Mouse (Mus musculus): ENCODE results near the gene S100a6.
A peak's percentile ranks its signal among the peaks of the same experiment; 100 is the strongest.

The S100a6 gene

DNA sequence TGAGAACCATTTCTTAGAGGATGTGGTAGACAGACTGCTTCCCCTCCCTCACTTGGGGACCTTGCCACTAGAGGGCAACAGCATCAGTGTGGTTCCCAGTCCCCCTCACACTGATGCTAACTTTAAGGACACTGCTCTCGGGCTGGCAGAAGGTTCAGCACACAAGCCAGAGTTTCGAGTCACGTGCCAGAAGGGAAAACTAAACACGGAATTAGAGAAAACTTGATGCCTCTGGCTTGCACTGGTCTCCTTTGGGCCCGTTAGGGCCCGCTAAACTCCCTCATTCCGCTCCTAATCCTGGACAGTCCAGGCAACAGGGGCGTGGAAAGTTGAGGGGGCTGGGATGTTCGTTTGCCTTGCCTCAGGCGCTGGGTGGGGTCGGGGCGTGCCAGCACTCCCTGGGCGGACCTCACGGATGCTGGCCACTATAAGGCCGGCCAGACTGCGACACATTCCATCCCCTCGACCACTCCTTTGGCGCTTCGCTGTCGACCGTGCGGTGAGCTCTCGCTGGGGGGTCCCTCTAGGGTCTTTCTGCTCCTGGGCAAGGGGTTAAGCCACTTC is at the start of gene S100a6:
Gene S100a6 (plus strand): TSS at position 155 of the 564 bp plus-strand sequence.
- DNase-seq: peak; percentile 72 to 77

DNA sequence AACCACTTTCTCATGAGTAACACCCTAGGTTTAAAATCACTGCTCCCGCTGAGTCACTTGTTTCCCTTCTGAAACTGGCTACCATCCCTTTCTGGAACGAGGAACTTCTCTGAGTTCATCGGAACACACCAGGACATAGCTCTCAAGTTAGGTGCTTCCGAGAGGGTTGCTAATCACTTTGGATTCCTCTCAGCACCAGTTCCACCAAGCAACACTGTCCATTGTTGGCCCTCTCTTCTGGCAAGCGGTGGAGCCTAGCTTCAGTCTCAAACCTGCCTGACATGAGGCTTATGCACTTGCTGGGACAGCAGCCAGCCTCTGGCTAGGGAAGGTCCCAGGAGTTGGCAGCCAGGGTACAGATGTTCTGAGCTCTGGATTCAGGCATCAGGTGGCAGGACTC is 38.0 kb upstream of the S100a6 start:
- peak in 1 of 2 experiments; percentile 25 for DNase-seq

DNA sequence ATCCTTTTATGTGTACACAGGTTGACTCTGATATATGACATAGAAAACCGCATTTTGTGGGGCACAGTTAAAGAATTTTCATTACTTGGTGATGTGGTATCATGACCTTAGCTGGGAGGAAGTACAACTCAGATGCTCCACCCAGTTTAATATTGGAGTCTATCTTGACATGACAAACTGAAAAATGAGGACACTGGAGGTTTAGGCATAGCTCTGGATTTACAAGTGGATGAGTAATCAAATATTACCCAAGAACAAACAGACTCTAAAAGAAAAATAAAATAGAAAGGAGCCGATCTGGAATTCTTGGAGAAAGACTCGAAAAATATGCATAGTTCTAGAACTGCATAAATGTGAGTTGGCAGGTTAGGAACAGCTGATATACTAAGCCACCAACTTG is 37.4 kb upstream of the S100a6 start:
- no peak for DNase-seq

DNA sequence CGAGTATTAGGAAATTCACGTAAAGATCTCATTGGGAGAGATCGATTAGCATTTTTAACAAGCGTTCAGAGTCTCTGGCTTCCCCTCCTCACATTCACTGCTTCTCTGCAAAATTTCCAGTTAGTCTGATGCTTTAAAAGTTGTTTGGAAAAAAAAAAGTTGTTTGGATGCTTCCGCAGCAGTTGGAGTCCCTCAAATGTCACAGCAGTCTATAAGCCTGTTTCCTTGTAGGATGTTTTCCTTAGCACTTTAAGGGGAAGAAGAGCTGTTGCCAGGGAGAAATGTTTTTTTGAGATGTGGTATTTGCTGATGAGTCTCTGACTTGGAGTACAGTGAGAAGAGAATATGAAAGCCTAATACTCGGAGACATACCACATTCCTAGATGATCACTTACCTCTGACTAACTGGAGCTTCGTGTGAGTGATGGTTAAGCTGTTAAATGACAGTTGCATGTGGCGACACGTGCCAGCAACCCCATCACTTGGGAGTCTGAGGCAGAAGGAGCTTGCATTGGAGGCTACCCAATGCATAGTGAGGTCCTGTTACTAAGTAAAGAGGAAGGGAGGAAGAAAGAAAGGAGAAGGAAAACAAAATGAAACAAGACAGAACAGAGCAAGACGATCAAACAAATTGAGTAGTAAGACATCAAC is 36.2 kb upstream of the S100a6 start:
- DNase-seq: no peak

DNA sequence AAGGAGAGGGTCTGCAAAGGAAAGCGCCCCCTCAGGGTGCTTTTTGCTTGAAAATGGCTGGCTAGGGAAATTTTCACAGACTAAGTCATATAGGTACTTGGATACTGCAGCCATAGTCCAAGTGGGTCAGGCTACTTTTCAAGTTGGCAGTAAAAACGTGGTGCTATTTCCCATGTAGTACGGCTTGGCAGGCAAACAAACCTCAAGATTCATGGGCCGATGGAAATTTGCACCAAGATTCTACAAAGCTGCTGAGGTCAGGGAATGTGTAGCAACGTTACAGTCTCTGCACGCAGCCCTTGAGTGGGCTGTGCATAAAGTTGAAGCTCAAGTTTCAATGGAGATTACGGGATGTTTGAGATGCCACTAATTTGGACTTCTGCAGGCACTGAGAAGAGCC is 33.2 kb upstream of the S100a6 start:
- no peak for DNase-seq

DNA sequence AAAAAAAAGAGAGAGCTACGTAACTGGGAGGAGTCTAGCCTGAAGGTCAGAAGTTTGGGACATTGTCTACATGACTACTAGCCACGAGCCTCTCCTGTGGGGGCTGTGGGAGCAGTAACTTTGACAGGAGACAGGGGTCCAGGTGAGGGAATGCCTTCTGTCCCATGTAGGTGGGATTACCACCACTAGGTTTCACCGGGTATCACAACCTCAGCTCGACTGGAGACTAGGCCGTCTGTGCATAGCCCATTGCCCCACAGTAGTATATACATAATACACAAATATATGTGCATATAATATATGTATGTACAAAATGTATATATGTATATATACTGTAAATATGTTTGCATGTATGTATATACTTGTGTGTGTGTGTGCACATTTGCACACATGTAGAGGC is 31.5 kb upstream of the S100a6 start:
- DNase-seq: no peak

DNA sequence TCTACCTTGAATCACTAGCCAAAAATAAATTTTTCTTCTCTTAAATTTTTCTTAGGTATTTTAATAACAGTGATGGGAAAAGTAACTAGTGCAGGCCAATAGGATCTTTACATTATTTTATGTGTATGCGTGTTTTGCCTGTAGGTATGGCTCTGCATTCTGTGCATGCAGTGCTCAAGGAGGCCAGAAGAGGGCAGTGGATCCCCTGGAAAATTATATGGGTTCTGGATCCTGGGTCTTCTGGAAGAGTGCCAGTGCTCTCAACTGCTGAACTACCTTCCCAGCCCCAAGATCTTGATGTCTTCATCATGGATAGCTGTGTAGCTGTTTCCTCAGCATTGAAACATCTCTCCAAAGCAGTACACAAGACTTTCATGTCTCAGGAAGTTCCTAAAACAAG is 30.5 kb upstream of the S100a6 start:
- peak in 1 of 2 experiments; percentile 13 for DNase-seq

DNA sequence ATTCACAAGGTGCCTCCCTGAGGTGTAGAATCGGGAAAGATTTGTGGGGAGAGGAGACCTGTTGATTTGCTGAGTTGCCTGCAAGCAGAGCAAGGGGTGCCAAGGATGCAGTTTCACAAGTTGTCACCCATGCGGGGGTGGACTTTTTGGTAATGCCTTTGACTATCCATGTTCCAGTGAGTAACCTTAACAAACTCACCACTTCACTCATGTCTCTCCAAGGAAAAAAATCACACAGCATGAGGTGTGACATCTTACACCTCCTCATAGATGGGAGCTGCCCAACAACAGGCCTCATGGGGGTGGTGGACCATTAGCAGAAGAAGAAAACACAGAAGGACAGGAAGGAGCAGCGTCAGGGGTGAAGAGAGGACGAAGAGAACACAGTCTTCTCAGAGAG is 30.1 kb upstream of the S100a6 start:
- DNase-seq: no peak

DNA sequence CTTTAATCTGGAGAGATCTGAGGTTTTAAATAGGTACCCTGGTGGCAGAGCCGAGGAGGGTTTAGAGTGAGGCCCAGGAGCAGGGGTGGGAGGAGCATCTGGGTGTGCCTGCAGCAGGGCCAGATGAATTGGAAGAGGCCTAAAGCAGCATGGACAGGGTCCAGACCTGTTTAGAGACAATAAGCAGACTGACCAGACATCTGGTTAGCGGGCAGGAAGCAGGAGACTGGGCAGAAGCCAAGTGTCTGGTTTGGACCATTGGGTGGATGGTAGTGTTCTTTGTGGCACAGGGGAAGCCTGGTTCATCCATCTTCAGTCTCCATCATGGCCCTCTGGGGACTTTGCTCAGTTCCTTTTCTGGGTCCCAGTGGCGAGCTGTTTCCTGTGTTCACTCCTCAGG is 28.8 kb upstream of the S100a6 start:
- DNase-seq: peak; percentile 64 to 71

DNA sequence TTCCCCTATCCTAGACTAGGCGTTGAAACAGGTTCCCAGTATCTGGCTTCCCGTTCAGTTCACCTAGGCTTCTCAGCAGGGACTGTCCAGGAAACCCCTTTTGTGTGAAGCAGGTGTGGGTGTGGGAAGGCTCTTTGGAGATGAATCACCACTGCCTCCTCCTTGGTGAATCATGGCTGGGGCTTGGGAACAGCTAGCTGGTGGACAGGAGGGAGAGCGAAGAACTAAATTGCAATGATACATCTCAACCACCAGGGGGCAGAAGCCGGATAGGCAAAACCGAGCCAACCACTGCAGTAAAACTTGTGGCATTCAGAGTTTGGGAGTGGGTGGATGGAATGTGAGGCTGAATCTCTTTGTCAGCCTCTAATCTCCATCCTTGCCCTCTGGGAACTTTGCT is 27.1 kb upstream of the S100a6 start:
- DNase-seq: peak; percentile 68 to 73

DNA sequence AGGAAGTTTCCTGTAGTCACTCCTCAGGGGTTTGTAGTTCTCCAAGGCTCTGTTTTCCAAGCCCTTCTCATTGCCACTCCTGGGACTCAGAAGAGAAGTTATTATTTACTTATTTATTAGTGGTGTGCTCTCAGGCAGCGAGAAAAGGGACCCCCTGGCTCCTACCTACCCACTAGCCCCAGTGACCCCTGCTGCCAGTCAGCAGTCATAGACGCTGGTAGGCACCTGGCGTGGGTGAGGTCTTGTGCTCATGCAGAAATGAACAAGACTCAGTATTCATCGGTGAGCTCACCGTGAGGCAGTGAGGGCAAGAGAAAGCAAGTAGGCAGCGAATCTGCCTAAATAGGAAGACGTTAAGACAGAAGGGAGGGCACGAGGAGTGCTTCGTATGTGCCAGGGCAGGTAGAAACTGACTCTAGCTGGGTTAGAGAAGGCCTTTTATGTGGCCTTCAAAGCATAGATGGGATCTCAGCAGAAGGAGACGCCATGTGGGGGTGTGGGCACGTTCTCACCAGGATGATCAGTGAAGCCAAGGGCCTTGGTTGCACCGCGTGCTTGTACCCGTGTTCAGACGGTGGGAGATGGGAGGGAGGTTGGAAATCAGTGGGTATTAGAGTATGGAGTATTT is 26.6 kb upstream of the S100a6 start:
- DNase-seq: no peak

DNA sequence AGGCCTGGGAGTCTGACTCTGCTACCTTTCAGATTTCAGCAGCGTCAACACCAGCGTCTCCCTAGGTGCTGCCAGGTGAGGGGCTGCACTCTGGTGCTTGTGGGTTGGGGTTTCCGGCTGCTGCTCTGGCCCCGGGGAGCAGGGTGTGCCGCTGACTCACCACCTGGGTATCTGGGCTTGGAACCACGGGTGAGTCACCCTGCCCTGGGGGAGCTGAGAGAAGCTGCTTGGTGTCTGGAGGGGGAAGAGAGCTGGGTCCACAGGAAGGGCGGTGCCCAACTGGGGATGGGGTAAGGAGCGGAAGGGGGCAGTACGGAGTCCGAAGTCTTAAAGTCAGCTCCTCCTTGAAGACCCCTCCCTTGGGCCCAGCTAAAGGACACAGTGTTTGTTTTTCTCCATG is 25.8 kb upstream of the S100a6 start:
- DNase-seq: peak in 1 of 2 experiments; percentile 4

DNA sequence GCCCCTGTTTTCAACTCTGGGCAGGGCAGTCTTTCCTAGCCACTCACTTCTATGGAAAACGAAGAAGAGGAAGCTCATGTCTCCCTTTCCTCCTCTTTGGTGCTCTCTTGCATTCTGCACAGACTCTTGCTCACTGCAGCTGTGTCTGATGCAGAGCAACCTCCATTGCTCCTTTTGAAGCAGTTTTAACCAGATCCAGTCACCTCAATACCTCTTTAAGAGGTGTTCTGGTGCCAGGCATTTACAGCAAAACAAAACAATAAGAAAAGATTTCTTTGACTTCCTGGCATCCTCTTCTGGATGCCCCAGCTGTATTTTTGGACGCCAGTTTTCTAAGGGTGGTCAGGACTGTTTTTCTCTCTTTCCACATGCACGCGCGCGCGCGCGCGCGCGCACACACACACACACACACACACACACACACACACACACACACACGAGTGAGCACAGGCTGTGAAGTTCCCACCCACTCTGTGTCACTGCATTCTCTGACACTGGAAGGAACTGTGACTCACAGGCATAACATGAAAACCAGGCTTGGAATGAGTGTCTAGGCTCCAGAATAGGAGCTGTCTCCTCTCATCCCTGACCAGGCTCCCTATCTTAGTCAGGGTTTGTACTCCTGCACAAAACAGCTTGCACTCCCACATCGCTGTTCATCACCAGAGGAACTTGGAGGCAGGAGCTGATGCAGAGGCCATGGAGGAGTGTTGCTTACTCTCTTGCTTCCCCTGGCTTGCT is 25.2 kb upstream of the S100a6 start:
- no peak for DNase-seq

DNA sequence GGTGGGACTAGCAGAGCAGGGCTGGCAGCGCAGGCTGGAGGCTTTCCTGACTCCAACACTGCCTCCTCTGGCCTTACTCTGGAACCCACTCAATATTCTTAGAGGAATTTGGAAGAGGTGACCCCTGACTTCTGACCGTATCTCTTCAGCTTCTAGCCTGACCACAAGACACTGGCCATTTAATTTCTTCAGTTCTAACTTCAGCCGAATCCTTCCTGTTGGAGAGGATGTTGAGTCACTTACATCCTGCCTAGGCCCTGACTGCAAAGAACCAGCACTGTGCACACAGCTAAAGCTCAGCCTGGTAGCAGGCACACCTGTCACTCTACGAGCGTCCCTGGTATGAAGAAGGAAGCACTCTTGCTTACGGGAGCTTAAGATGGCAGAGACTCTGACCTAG is 23.3 kb upstream of the S100a6 start:
- DNase-seq: no peak

DNA sequence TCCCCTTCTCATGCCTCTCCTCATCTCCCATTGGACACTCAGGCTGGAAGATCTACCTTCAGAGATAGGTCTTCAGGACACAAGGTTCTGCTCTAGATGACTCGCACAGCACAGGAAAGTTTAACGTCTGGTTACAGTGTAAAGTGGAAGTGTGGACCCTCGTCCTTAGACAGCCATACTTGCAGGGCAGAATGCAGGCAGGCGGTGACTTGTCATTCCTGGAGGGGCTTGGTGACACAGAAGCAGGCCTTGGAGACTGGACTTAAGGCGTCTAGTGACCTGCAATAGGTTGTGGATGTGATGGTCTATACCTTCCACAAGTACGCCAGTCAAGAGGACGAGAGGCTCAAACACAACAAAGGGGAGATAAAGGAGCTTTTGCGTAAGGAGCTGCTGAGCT is 22.7 kb upstream of the S100a6 start, which contains the start of gene S100a2:
Gene S100a2 (plus strand): TSS at position 301 of the 400 bp plus-strand sequence.
- DNase-seq: no peak

DNA sequence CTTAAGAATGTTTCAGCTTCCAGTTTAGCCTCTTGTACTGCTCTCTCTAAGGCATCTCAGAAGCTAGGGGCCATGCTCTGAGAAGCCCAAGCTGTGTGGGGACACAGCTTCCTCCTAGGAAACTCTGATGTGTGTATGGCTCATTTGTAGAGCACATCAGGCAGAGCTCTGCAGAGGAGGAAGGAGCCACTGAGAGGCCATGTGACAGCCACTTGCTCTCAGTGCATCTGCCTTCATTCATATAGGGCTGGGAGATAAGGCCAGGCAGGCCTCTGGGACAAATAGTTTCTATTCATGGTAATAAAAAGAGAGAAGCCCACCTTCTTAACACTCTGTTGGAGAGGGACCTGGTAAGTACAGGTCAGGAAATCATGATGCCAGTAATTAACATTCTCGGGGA is 18.2 kb upstream of the S100a6 start:
- DNase-seq: no peak

DNA sequence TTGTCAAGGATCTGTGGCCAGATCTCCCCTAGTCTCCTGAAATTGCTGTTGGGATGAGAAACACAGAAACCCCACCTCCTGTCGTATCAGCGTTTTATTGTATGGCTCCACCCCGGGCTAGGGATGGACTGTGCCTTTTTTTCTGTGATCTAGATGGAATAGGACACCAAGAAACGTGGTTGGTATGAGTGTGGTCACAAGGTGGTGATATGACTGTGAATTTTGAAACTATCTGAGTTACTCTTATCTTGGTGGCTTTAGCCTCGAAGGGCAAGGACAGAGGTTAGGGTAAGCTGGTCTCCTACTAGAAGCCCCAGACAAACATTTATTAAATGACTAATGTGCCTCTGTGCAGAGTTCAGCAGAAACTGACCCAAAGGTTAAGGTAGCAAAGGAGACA is 17.1 kb upstream of the S100a6 start:
- DNase-seq: no peak

DNA sequence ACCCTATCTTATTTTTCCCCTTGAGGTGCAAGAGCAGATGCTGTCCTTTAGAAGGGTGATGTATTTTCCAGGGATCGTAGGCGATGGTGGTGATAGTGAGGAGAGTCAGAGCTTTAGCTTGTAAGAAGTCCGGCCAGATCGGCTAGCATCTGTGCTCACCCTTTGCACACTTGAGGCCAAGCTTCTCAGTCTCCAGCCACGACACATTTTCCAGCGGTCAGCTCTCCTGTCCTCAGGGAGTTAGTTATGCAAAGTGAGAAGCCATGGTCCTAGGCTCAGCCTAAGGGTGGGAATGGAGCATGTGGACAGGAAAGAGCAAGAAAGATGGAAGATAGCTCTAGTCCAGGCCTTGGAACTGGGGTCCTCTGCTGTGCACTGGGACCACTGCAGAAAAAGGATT is 15.9 kb upstream of the S100a6 start:
- no peak for DNase-seq

DNA sequence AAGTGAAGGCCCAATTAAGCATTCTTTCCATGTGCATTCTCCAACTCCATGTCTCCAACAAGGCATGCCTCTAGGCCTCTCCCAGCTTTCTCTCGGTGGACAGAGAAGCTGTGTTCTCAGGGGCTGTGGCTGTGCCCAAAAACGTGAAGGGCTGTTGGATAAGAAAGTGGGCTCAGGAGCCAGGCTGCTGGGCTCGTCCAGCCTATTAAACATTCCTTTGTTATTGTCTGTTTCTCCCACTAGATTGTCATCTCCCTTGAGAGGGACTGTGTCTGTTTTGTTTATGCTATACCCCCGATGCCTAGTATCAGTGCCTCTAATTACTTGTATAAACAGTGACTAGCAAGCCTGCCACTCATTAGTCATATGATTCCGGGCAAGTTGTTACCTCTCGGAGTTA is 14.9 kb upstream of the S100a6 start:
- DNase-seq: no peak

DNA sequence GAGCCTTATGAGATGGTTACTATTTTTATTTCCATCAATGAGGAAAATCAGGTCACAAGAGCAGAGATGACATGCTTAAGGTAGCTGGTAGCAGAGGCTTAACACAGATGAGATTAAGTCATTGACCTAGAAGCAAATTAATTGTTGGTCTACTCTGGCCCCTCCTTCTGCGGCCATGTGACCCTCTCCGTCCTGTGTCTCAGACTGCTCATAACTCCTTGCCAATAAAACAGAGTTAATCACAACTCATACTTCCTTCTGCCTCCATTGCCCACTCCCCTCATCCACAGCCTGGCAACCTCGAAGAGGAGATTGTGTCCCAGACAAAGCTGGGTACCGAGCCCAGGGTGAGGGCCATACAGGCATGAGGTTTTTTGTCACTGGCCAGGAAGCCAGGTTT is 14.5 kb upstream of the S100a6 start:
- DNase-seq: no peak

DNA sequence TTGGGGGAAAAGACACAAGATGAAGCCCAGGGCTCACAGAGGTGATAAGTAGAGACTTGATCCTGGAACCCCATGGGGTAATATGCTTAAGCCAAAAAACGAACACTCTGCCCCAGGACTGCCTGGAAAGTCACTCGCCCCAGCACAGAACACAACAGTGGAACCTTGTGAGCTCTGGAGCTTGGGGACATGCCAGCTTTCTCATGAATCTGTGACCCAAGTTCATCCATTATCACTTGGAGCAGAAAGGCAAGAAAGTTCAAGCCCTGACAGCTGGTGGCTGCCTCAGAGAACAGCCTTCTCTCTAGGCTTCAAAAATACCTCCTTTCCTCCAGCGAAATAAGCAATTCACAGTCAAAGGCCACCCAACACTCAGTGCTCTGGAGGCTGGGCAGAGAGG is 13.3 kb upstream of the S100a6 start:
- no peak for DNase-seq

DNA sequence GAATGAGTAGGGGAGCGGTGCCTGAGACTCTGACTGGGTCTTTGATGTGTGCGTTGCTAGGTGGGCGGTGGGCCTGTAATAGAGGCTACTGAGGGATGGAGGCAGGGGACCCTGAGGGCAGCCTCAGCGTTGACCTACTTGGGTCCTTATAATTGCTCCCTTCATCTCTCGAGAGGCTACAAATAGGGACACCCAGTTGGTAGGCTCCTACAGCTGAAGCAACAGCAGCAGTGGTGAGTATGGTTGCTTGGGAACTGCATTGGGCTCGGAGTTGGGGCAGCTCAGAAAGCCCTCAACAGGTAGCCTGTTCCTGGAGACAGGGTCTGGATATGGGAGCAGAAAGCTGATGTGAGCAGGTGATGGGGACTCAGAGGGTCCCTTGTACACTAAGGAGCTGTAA is 12.6 kb upstream of the S100a6 start:
- DNase-seq: no peak

DNA sequence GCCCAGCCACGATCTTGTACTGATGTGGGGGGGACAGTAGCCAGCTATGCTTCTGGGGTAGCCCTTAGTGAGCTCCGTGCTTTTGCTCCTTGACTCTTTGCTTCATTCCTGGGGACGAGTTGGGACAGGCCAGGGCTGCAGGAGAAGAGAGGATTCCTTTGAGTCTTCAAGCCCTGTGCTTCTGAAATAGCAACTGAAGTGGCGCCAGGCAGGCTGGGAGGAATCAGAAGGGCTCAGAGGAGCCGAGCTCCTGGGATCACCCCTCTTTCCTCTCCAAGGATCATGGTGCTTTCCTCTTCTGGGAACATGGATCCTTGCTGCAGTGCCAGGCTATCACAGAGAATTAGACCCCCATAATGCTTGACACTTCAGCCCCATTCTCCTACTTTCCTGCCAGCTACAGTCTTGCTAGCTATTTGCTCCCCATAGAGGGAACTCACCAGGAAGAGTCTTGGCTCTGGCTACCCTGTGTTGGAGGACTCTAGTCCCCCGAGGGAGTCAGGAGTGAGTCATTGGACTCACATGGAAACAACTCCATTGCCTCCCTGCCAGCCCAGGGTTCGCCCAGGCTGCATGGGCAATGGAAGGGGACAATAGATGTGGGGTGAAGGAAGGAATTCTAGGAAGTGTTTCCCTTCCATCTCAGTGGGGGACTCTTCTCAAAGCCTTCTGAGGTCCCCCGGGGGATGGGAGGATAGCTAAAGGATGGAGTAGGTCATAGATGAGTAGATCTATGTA is 12.1 kb upstream of the S100a6 start:
- no peak for DNase-seq

All from cerebellum, postnatal 10 days (tissue).